Mouse (Mus musculus) myocyte (in vitro differentiated cells): ENCODE data around the gene Homer2. TPM values are rescaled to one million over a fixed set of nuclear protein-coding genes. Genes with fewer than 3 reads are reported as not detected.

Experiments used
- H3K27me3 ChIP-seq: one replicate; pipeline ENCODE4 v1.6.1; 2011; ENCODE audit not compliant: control insufficient read depth, insufficient read depth, insufficient read length
- H3K36me3 ChIP-seq: one replicate; pipeline ENCODE4 v1.6.1; 2011; ENCODE audit not compliant: control insufficient read depth, insufficient read depth
- H3K4me2 ChIP-seq: one replicate; pipeline ENCODE4 v1.6.1; 2011; ENCODE audit warnings: low read depth, control low read depth
- H3K4me3 ChIP-seq: one replicate; pipeline ENCODE4 v1.5.1; 2011; ENCODE audit warnings: mild to moderate bottlenecking, control low read depth, moderate library complexity
- H3K79me2 ChIP-seq: one replicate; pipeline ENCODE4 v1.6.1; 2011; ENCODE audit not compliant: control insufficient read depth, insufficient read depth
- H3ac ChIP-seq: one replicate; pipeline ENCODE4 v1.6.1; 2011; ENCODE audit not compliant: control insufficient read depth, insufficient read length
- CEBPB ChIP-seq: IDR thresholded peaks from 2 replicates; pipeline ENCODE4 v1.6.1; 2011; ENCODE audit warnings: mild to moderate bottlenecking, moderate library complexity; ENCODE audit not compliant: poor library complexity, insufficient read depth, severe bottlenecking
- E2F4 ChIP-seq: IDR thresholded peaks from one replicate; pipeline ENCODE4 v1.6.1; 2011; ENCODE audit warnings: mild to moderate bottlenecking, control low read depth, moderate library complexity; ENCODE audit not compliant: insufficient read depth
- MAX ChIP-seq: IDR thresholded peaks from one replicate; pipeline ENCODE4 v1.6.1; 2011; ENCODE audit warnings: low read depth, mild to moderate bottlenecking, control low read depth
- MYOD1 ChIP-seq, 3 experiments: IDR thresholded peaks; one replicate each; pipeline ENCODE4 v1.6.1; 2011; ENCODE audit warnings: control low read depth in 2 of 3, low read depth in 2 of 3, mild to moderate bottlenecking in 2 of 3, moderate library complexity in 1 of 3; ENCODE audit not compliant: insufficient read length in 2 of 3, control insufficient read depth in 1 of 3
- MYOG ChIP-seq, 3 experiments: IDR thresholded peaks; one replicate each; pipeline ENCODE4 v1.6.1; 2011; ENCODE audit warnings: control low read depth in 2 of 3, low read depth in 2 of 3, mild to moderate bottlenecking in 2 of 3; ENCODE audit not compliant: insufficient read length in 2 of 3, control insufficient read depth in 1 of 3, insufficient read depth in 1 of 3
- POLR2A ChIP-seq: IDR thresholded peaks from one replicate; pipeline ENCODE4 v1.6.1; 2011; ENCODE audit warnings: low read depth, mild to moderate bottlenecking, control low read depth, moderate library complexity; ENCODE audit not compliant: insufficient read length
- POLR2AphosphoS2 ChIP-seq: IDR thresholded peaks from one replicate; pipeline ENCODE4 v1.6.1; 2011; ENCODE audit warnings: low read depth, control low read depth; ENCODE audit not compliant: insufficient read length
- REST ChIP-seq: IDR thresholded peaks from one replicate; pipeline ENCODE4 v1.6.1; 2011; ENCODE audit warnings: mild to moderate bottlenecking, control low read depth, moderate library complexity; ENCODE audit not compliant: insufficient read depth, insufficient read length
- SRF ChIP-seq: IDR thresholded peaks from one replicate; pipeline ENCODE4 v1.6.1; 2011; ENCODE audit warnings: low read depth; ENCODE audit not compliant: control insufficient read depth, insufficient read length
- TCF12 ChIP-seq: IDR thresholded peaks from one replicate; pipeline ENCODE4 v1.6.1; 2011; ENCODE audit warnings: mild to moderate bottlenecking, control low read depth; ENCODE audit not compliant: poor library complexity, insufficient read depth, severe bottlenecking
- TCF3 ChIP-seq: IDR thresholded peaks from one replicate; pipeline ENCODE4 v1.6.1; 2011; ENCODE audit warnings: low read depth, control low read depth; ENCODE audit not compliant: insufficient read length
- USF1 ChIP-seq: IDR thresholded peaks from one replicate; pipeline ENCODE4 v1.6.1; 2011; ENCODE audit warnings: low read depth, mild to moderate bottlenecking, control low read depth, moderate library complexity
- polyA plus RNA-seq: library from polyadenylated mRNA; unstranded; fragments of >200 nt; fragmentation: generic; extraction: Trizol; gene quantifications from one replicate; pipeline ENCODE4 v1.2.1, GENCODE M21; 2012; ENCODE audit warnings: missing spikeins

The Homer2 gene
- polyA plus RNA-seq, 1 experiment: not detected

DNA sequence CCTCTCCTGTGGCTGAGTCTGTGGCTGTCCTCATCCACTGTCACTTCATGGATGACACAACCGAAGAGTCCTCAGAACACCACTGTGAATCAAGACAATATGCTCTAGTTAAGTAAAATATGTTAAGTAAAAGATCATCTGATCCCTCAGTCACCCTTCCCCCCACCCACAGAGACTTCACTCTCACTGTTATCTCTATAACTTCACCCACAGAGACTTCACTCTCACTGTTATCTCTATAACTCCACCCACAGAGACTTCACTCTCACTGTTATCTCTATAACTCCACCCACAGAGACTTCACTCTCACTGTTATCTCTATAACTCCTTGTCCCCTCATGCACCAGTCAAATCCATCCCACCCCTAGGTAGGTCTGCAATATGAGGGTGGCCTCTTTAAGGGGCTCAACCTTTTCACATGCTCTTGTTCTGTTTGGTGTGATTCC, 11.9 kb upstream of the Homer2 start:
- H3K79me2 ChIP-seq: no peaks in the 10 kb centered on the region
- H3K36me3 ChIP-seq: no peaks in the 10 kb centered on the region
- H3K4me3 ChIP-seq: no peak overlapping the region
- no peak overlapping the region for H3ac ChIP-seq
- H3K27me3 ChIP-seq: peaks cover 11% of the 10 kb centered on the region
- no peak overlapping the region for H3K4me2 ChIP-seq
- TF ChIP-seq MAX (no peak), REST (no peak), CEBPB (no peak), POLR2A (no peak), TCF3 (no peak), POLR2AphosphoS2 (no peak)

DNA sequence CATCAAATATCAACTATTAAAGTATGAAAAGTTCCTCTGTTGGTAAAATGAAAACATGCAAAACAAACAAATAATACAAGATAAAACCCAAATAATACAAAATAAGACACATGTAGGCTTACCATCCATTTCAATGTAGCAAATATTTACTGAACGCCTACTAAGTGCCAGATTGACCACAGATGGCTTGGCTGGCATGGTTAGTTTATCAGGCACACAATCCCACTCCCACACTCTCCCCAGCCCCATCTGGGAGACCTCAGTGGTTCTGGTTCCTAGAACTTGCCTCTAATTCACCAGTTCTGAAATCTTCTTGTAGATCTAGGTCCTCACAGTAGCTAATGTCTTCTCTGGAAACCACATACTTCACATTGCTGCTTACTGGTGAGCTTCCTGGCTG, 11.3 kb upstream of the Homer2 start:
- Histone ChIP-seq H3K36me3 (no peaks in the 10 kb centered on the region), H3K4me3 (no peak overlapping the region), H3K79me2 (no peaks in the 10 kb centered on the region), H3ac (no peak overlapping the region), H3K4me2 (no peak overlapping the region), H3K27me3 (peaks cover 11% of the 10 kb centered on the region)
- TF ChIP-seq USF1: no peak

DNA sequence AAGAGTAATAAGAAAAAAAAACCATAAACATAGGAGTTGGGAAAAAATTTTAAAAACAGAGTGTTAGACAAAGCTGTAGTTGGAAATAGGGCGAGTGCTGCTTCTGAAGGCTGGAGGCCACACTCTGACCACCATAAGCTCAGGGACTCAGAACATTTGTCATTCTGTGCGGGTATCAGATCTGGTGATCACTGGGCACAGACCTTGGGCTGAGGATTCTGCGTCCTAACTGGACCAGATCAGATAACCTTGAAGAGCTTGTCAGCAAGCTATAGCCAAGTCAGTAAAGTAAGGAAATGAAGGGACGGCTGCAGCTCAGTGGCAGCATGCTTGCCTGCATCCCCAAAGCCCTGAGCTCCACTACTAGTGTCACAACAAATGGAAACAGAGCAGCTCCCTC, 2.8 kb upstream of the Homer2 start:
- TF ChIP-seq CEBPB (no peak), USF1 (no peak), REST (no peak), TCF3 (no peak), MYOD1 (IDR thresholded peaks at IDR 0.05; ENCODE audit: control insufficient read depth in 1 of 3, insufficient read length in 2 of 3, low read depth in 2 of 3) (no peak), MAX (no peak), E2F4 (no peak), POLR2AphosphoS2 (no peak), MYOG (IDR thresholded peaks at IDR 0.05; ENCODE audit: control insufficient read depth in 1 of 3, insufficient read depth in 1 of 3, insufficient read length in 2 of 3, low read depth in 2 of 3) (no peak), TCF12 (no peak), POLR2A (no peak), SRF (no peak)
- Histone ChIP-seq H3K4me2 (no peak overlapping the region), H3K4me3 (no peak overlapping the region), H3K27me3 (peaks cover 15% of the 10 kb centered on the region), H3K79me2 (no peaks in the 10 kb centered on the region), H3ac (no peak overlapping the region), H3K36me3 (no peaks in the 10 kb centered on the region)

DNA sequence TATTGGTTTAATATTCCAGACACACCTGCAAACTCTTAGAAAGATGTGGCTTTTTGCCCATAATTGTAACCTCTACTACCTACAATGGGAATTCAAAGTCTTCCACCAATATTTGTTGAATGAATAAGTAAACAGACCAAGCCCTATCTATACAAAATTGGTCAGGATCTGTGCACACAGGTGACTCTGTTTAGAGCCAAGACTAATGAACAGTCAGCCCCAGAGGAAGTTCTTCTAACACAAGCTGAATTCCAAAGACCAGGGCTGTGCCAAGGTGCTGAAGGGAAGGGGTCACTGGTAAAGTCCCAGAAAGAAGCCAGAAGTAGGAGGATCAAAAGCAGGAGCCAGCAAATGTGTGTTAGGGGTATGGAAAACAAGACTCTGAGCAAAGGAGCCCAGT, 838 bp upstream of the Homer2 start:
- Histone ChIP-seq H3K36me3 (no peaks in the 10 kb centered on the region), H3K79me2 (no peaks in the 10 kb centered on the region), H3K27me3 (peaks cover 24% of the 10 kb centered on the region), H3K4me3 (no peak overlapping the region), H3ac (no peak overlapping the region), H3K4me2 (no peak overlapping the region)
- no peak for TF ChIP-seq USF1
- no peak for TF ChIP-seq MYOD1 (IDR thresholded peaks at IDR 0.05; ENCODE audit: control insufficient read depth in 1 of 3, insufficient read length in 2 of 3, low read depth in 2 of 3)
- no peak for TF ChIP-seq E2F4
- no peak for TF ChIP-seq CEBPB
- no peak for TF ChIP-seq MYOG (IDR thresholded peaks at IDR 0.05; ENCODE audit: control insufficient read depth in 1 of 3, insufficient read depth in 1 of 3, insufficient read length in 2 of 3, low read depth in 2 of 3)
- TF ChIP-seq POLR2AphosphoS2: no peak
- TF ChIP-seq POLR2A: no peak
- TF ChIP-seq TCF12: no peak
- no peak for TF ChIP-seq SRF
- TF ChIP-seq REST: no peak

DNA sequence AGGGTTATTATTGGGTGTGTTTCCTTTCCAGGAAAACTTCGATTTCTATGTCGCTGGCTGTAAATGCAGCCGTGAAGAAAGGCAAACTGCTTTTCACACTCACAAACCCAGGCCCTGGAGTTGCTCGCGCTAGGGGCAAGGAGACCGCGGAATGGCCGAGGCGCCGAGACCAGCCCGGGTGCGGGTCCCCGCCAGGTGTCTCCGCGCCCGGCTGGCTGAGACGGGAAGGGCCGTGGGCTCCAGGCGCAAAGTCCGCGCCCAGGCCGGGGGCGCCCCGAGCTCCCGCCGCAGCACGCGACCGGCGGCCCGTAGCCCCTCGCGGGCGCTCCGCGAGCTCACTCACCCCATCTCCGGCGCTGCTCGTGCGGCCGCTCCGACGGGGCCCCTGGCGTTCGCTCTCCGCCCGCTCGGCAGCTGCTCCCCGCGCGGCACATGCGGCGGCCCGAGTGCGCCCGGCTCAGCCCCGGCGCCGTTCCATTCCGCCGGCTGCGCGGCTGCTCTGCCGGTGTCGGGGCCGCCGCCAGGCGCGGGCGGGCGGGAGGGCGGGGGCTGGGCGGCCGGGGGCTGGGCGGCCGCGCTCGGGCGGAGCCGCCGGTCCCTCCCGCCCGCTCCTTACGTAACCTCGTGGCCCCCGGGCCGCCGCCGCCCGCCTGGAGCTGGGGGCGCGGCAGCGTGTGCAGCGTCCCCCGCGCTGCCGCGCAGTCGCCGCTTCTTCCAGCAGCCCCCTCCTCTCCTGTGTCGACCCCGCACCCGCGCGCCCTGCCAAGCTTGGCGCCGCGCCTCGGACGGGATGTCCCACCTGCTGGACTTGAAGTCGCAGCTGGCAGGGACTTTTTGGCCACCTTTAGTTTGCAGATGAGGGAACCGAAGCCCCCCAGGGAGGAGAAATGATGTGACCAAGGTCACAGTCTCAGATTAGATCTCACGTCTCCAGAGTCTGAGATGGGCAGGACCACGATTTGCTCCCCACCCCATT, 623 bp downstream of the Homer2 start:
- no peaks in the 10 kb centered on the region for H3K36me3 ChIP-seq
- no peak overlapping the region for H3K4me3 ChIP-seq
- H3ac ChIP-seq: no peak overlapping the region
- no peak overlapping the region for H3K4me2 ChIP-seq
- peaks cover 24% of the 10 kb centered on the region for H3K27me3 ChIP-seq
- H3K79me2 ChIP-seq: no peaks in the 10 kb centered on the region
- TF ChIP-seq POLR2AphosphoS2: no peak
- TF ChIP-seq REST: no peak
- no peak for TF ChIP-seq E2F4
- no peak for TF ChIP-seq MYOG (IDR thresholded peaks at IDR 0.05; ENCODE audit: control insufficient read depth in 1 of 3, insufficient read depth in 1 of 3, insufficient read length in 2 of 3, low read depth in 2 of 3)
- TF ChIP-seq TCF12: no peak
- no peak for TF ChIP-seq MAX
- TF ChIP-seq SRF: no peak
- TF ChIP-seq CEBPB: no peak
- no peak for TF ChIP-seq TCF3
- no peak for TF ChIP-seq POLR2A
